Mouse (Mus musculus): Measurements from ENCODE around the gene Cubn. TPM values are rescaled to one million over a fixed set of nuclear protein-coding genes. Genes with fewer than 3 reads are reported as not detected.
A peak's percentile ranks its signal among the peaks of the same experiment; 100 is the strongest.

Gene Cubn
- polyA plus RNA-seq, 1 experiment from 2014 or later, result 0.23 TPM

DNA sequence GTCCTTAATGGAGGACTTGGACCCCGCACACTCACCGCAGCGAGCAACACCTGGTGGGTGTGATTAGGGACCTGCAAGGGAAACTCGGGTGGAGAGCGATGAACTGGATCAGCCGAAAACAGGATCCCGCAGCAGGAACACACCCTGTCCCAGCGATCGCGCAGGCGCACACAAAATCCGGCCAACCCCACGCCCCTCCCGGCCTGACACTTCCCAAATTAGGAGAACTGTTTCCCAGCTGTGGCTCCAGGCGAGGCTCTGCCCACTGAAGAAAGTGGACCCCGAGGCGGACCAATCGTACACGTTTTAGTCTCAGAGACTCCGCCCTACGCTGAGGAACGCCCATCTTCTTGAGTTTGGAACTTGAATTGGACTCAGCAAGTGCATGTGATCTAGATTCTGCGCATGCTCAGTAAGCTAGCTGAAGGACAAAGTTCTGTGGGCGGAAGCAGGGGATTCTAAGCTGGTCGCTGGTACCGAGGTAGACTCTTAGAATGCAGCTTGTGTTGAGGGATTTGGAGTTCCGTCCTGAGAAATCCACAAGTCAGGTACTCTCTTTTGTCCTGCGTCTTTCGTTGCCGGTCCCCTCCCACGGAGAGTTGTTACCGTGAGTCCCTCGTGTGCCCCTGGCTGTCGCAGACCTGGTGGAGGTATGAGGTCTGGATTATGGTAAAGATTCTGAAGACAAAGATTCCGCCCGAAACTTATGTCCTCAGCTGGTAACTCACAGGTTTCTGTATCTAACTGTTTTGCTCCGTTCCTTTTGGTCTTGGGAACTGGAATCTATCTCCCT, 220.3 kb downstream of the Cubn start, which contains the start of gene Rsu1:
Gene Rsu1 (minus strand): TSS at position 251 of the 793 bp plus-strand sequence.
- no peaks in the 10 kb centered on the region for H3K36me3 ChIP-seq (ENCODE audit: control insufficient read depth, insufficient read depth, low read length)
- ATAC-seq (ENCODE audit: low FRiP score) (peak; percentile 99), DNase-seq (ENCODE audit: low spot score) (peak; percentile 97)
- H3K9me3 ChIP-seq (ENCODE audit: control insufficient read depth, low read length), result no peaks in the 10 kb centered on the region
- peak within 1 kb of the TSS; percentile 53 for H3K4me3 ChIP-seq (ENCODE audit: low read depth, low read length)
- H3K9ac ChIP-seq (ENCODE audit: low read depth, low read length), result peak within 1 kb of the TSS; percentile 69
- no peak within 1 kb of the TSS for H3K27ac ChIP-seq (ENCODE audit: low read depth, low read length)
- H3K4me2 ChIP-seq (replicated peaks; ENCODE audit: low read depth, low read length), result peak within 1 kb of the TSS; percentile 67
- no peaks in the 10 kb centered on the region for H3K4me1 ChIP-seq (replicated peaks; ENCODE audit: control insufficient read depth, insufficient read depth, low read length)
- WGBS, result 1% methylated on average over 37 of the region's 37 CpGs
- H3K27me3 ChIP-seq (ENCODE audit: control insufficient read depth, insufficient read depth, low read length), result no peaks in the 10 kb centered on the region

DNA sequence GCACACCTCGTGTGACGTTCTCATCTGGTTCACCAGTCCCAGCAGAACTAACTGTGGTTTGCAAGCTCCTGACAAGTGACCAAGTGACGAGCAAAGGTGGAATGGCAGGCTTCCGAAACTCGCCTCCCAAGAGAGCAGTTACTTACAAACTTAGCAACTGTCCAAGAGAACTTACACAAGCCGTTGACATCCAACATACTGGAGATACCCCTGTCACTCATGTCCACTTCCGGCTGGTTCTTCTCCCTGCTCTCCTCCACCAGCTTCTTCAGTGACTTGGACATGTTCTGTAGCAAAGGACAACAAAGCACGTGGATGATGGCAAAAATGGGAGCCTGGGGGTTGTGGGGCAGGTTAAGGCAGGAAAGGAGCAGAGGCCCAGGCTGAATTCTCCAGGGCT, 220.9 kb downstream of the Cubn start:
- Histone ChIP-seq H3K27ac (ENCODE audit: low read depth, low read length) (no peak overlapping the region), H3K27me3 (ENCODE audit: control insufficient read depth, insufficient read depth, low read length) (no peaks in the 10 kb centered on the region), H3K36me3 (ENCODE audit: control insufficient read depth, insufficient read depth, low read length) (no peaks in the 10 kb centered on the region), H3K4me2 (replicated peaks; ENCODE audit: low read depth, low read length) (peak overlapping the region; percentile 59), H3K9ac (ENCODE audit: low read depth, low read length) (peak overlapping the region; percentile 63), H3K4me3 (ENCODE audit: low read depth, low read length) (peak overlapping the region; percentile 53), H3K4me1 (replicated peaks; ENCODE audit: control insufficient read depth, insufficient read depth, low read length) (no peaks in the 10 kb centered on the region), H3K9me3 (ENCODE audit: control insufficient read depth, low read length) (no peaks in the 10 kb centered on the region)
- DNase-seq (ENCODE audit: low spot score) (no peak), ATAC-seq (ENCODE audit: low FRiP score) (no peak)
- WGBS, result 54% methylated on average over 8 of the region's 8 CpGs

DNA sequence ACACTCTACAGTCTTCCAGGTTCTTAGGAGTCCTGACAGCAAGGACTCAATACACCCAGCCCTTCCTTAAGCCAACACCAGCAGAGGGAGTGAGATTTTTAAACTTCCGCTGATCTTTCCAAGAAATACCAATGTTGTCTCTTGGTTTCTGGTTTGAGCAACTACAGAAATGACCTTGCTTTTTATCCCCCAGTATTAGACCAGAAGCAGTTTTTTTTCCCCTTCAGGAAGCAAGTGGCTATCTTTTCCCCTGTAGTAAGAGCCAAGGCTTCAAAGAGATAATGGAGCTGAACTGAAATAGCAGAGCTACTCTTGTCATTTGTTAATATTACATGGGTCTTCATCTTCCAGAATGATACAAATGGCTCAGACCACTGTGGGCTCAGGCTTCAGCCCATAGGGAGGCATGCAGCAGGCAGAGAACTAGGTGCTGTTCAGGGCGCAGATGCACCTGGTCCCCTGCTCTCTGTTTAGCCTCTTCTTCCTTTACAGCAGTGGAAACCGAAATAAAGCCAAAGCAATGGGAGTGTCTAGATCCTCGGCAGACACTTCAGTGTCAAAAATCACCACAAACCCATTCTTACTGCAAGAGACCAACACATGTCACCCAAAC, 222.8 kb downstream of the Cubn start:
- no peak for ATAC-seq (ENCODE audit: low FRiP score)
- Histone ChIP-seq H3K9ac (ENCODE audit: low read depth, low read length) (no peak overlapping the region), H3K27me3 (ENCODE audit: control insufficient read depth, insufficient read depth, low read length) (no peaks in the 10 kb centered on the region), H3K4me2 (replicated peaks; ENCODE audit: low read depth, low read length) (no peak overlapping the region), H3K4me3 (ENCODE audit: low read depth, low read length) (no peak overlapping the region), H3K36me3 (ENCODE audit: control insufficient read depth, insufficient read depth, low read length) (no peaks in the 10 kb centered on the region), H3K4me1 (replicated peaks; ENCODE audit: control insufficient read depth, insufficient read depth, low read length) (no peaks in the 10 kb centered on the region), H3K27ac (ENCODE audit: low read depth, low read length) (no peak overlapping the region), H3K9me3 (ENCODE audit: control insufficient read depth, low read length) (no peaks in the 10 kb centered on the region)
- WGBS, result 94% methylated on average over 4 of the region's 4 CpGs
- no peak for DNase-seq (ENCODE audit: low spot score)

- ATAC-seq (ENCODE audit: low FRiP score) (0 out of 2 replicates have a peak, but pooled peaks have one; percentile 45), DNase-seq (ENCODE audit: low spot score) (peak; percentile 72)
- 45% methylated on average over 4 of the region's 4 CpGs for WGBS
Measured at GRCm38 (mm10) chr2:13264875-13265274, 226.7 kb downstream of the Cubn start.

GRCm38 (mm10) chr2:13263150-13263549, 228.5 kb downstream of the Cubn start:
- Histone ChIP-seq H3K9me3 (ENCODE audit: control insufficient read depth, low read length) (no peaks in the 10 kb centered on the region), H3K36me3 (ENCODE audit: control insufficient read depth, insufficient read depth, low read length) (no peaks in the 10 kb centered on the region), H3K4me2 (replicated peaks; ENCODE audit: low read depth, low read length) (no peak overlapping the region), H3K4me1 (replicated peaks; ENCODE audit: control insufficient read depth, insufficient read depth, low read length) (no peaks in the 10 kb centered on the region), H3K9ac (ENCODE audit: low read depth, low read length) (no peak overlapping the region), H3K27me3 (ENCODE audit: control insufficient read depth, insufficient read depth, low read length) (no peaks in the 10 kb centered on the region), H3K4me3 (ENCODE audit: low read depth, low read length) (no peak overlapping the region), H3K27ac (ENCODE audit: low read depth, low read length) (no peak overlapping the region)
- ATAC-seq (ENCODE audit: low FRiP score), result no peak
- 89% methylated on average over 4 of the region's 4 CpGs for WGBS
- no peak for DNase-seq (ENCODE audit: low spot score)

More at GRCm38 (mm10) chr2:13264875-13265274, 226.7 kb downstream of the Cubn start:
- H3K9ac ChIP-seq (ENCODE audit: low read depth, low read length), result no peak overlapping the region
- H3K4me2 ChIP-seq (replicated peaks; ENCODE audit: low read depth, low read length), result no peak overlapping the region
- H3K36me3 ChIP-seq (ENCODE audit: control insufficient read depth, insufficient read depth, low read length), result no peaks in the 10 kb centered on the region
- no peak overlapping the region for H3K4me3 ChIP-seq (ENCODE audit: low read depth, low read length)
- no peak overlapping the region for H3K27ac ChIP-seq (ENCODE audit: low read depth, low read length)
- no peaks in the 10 kb centered on the region for H3K4me1 ChIP-seq (replicated peaks; ENCODE audit: control insufficient read depth, insufficient read depth, low read length)
- H3K27me3 ChIP-seq (ENCODE audit: control insufficient read depth, insufficient read depth, low read length), result no peaks in the 10 kb centered on the region
- no peaks in the 10 kb centered on the region for H3K9me3 ChIP-seq (ENCODE audit: control insufficient read depth, low read length)

DNA sequence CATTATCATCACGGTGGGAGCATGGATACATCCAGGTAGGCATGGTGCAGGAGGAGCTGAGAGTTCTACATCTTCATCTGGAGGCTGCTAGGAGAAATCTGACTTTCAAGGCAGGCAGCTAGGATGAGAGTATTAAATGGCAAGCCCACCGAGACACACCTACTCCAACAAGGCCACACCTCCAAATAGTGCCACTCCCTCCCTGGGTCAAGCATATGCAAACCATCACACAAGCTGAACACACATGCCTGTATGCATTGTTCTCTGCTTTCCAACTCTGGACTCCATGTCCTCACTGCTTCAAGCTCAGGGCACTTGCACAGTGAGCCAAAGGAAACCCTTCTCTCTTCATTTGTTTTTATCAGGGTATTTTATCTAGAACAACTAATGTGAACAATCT, 233.0 kb downstream of the Cubn start:
- H3K27me3 ChIP-seq (ENCODE audit: control insufficient read depth, insufficient read depth, low read length), result no peaks in the 10 kb centered on the region
- H3K9me3 ChIP-seq (ENCODE audit: control insufficient read depth, low read length), result no peaks in the 10 kb centered on the region
- DNase-seq (ENCODE audit: low spot score) (no peak), ATAC-seq (ENCODE audit: low FRiP score) (no peak)
- no peak overlapping the region for H3K4me2 ChIP-seq (replicated peaks; ENCODE audit: low read depth, low read length)
- H3K4me1 ChIP-seq (replicated peaks; ENCODE audit: control insufficient read depth, insufficient read depth, low read length), result no peaks in the 10 kb centered on the region
- H3K4me3 ChIP-seq (ENCODE audit: low read depth, low read length), result no peak overlapping the region
- no peaks in the 10 kb centered on the region for H3K36me3 ChIP-seq (ENCODE audit: control insufficient read depth, insufficient read depth, low read length)
- no peak overlapping the region for H3K27ac ChIP-seq (ENCODE audit: low read depth, low read length)
- 86% methylated on average over 2 of the region's 2 CpGs for WGBS
- no peak overlapping the region for H3K9ac ChIP-seq (ENCODE audit: low read depth, low read length)

DNA sequence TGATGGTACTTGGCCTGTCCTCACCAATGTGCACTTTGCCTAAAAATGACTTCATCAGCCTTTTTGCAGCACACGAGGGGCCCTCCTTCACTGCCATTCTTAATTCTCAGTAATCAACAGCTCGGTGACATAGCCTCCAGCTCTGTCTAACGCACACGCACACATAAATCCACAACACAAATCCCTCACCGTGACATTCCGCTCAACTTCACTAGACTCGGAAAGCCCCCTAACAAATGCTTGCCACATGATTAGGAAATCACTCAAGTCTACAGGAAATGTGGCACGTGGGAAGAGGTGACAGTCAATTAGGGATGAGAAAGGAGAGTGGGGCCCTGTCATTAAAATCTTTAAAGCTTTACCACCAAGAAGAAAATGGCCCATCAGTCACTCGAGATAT, 250.9 kb downstream of the Cubn start:
- H3K27ac ChIP-seq (ENCODE audit: low read depth, low read length), result no peak overlapping the region
- no peaks in the 10 kb centered on the region for H3K36me3 ChIP-seq (ENCODE audit: control insufficient read depth, insufficient read depth, low read length)
- H3K4me1 ChIP-seq (replicated peaks; ENCODE audit: control insufficient read depth, insufficient read depth, low read length), result no peaks in the 10 kb centered on the region
- no peak overlapping the region for H3K4me3 ChIP-seq (ENCODE audit: low read depth, low read length)
- H3K9ac ChIP-seq (ENCODE audit: low read depth, low read length), result no peak overlapping the region
- no peak for DNase-seq (ENCODE audit: low spot score)
- H3K27me3 ChIP-seq (ENCODE audit: control insufficient read depth, insufficient read depth, low read length), result no peaks in the 10 kb centered on the region
- 73% methylated on average over 9 of the region's 9 CpGs for WGBS
- H3K4me2 ChIP-seq (replicated peaks; ENCODE audit: low read depth, low read length), result no peak overlapping the region
- no peaks in the 10 kb centered on the region for H3K9me3 ChIP-seq (ENCODE audit: control insufficient read depth, low read length)
- peak; percentile 34; the same call in 1 of the 2 replicates for ATAC-seq (ENCODE audit: low FRiP score)

GRCm38 (mm10) chr2:13237140-13237901, 254.3 kb downstream of the Cubn start:
- Histone ChIP-seq H3K9me3 (ENCODE audit: control insufficient read depth, low read length) (no peaks in the 10 kb centered on the region), H3K36me3 (ENCODE audit: control insufficient read depth, insufficient read depth, low read length) (no peaks in the 10 kb centered on the region), H3K27me3 (ENCODE audit: control insufficient read depth, insufficient read depth, low read length) (no peaks in the 10 kb centered on the region), H3K4me1 (replicated peaks; ENCODE audit: control insufficient read depth, insufficient read depth, low read length) (no peaks in the 10 kb centered on the region), H3K4me3 (ENCODE audit: low read depth, low read length) (no peak overlapping the region), H3K4me2 (replicated peaks; ENCODE audit: low read depth, low read length) (no peak overlapping the region), H3K27ac (ENCODE audit: low read depth, low read length) (no peak overlapping the region), H3K9ac (ENCODE audit: low read depth, low read length) (no peak overlapping the region)
- ATAC-seq (ENCODE audit: low FRiP score), result no peak
- WGBS, result 77% methylated on average over 8 of the region's 8 CpGs
- peak; percentile 75 for DNase-seq (ENCODE audit: low spot score)

Data from hindbrain, embryonic 11.5 days (tissue).